Mouse (Mus musculus) bone marrow, adult 2 months (tissue): ENCODE results near the gene Mslnl.

Source experiments
- CTCF ChIP-seq: fragments of 200-500 bp; IDR thresholded peaks from 2 replicates; pipeline ENCODE4 v1.5.1; 2011; ENCODE audit warnings: low read length, control low read depth; ENCODE audit not compliant: control insufficient read depth, insufficient read depth
- POLR2A ChIP-seq: fragments of 200-500 bp; IDR thresholded peaks from 2 replicates; pipeline ENCODE4 v1.6.1; 2011; ENCODE audit warnings: low read depth, mild to moderate bottlenecking, control low read depth, low read length, borderline replicate concordance; ENCODE audit not compliant: control insufficient read depth

GRCm38 (mm10) chr17:25716711-25717637 is 18.9 kb upstream of the Mslnl start, which contains the start of gene Gng13:
- TF ChIP-seq CTCF: no peak
- no peak for TF ChIP-seq POLR2A
